Mouse (Mus musculus) kidney, adult 11 months (tissue): ENCODE results near the gene Foxm1.

Experiments
- DNase-seq: peaks from one replicate; pipeline ENCODE4 v3.0.0; 2022

Foxm1 gene

DNA sequence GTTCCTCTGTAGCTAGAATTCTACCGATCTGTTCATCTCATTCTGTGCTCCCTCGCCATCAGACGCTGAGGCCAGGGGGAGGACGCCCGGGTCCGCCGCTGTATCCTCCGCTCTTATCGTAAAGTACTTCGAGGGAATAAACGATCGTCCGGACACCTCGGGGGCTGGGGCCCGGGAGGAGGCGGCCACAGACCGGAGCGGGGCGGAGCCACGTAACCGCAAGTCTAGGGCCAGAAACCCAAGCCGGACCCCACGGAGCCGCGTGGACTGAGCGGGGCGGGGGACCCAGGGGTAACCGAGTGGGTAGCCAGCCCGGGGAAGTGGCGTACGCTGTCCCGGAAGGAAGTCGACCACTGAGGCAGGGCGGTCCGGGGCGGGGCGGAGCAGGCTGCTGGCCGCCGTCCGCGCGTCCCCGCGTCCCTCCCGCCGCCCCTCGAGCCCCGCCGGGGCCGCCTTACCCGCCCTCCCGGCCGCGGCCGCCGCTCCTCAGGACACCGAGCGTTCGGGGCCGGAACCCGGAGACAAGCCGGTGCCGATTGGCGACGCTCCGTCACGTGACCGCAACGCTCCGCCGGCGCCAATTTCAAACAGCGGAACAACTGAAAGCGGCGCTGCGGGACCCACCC, at the start of gene Foxm1, which contains the start of gene Rhno1:
Gene Foxm1 (plus strand): TSS at position 587 of the 626 bp plus-strand sequence.
Gene Rhno1 (minus strand): TSS at position 531 of the 626 bp plus-strand sequence.
- DNase-seq, result peak; percentile 84

DNA sequence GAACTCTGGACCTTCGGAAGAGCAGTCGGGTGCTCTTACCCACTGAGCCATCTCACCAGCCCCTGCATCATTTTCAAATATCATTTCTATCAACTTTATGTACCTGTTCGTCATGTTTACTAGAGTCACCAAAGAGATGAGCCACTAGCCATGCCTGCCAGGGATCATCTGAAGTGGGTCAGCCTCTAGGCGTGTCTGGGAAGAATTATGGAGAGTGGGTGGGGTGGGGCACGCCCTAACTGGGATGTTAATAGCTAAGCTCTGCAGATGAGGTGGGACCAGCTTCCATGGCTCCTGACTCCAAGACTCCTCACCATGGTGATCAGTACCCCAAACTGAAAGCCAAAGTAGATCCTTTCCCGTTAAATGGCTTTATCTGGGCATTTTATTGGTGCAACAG, 48.0 kb upstream of the Foxm1 start:
- no peak for DNase-seq

DNA sequence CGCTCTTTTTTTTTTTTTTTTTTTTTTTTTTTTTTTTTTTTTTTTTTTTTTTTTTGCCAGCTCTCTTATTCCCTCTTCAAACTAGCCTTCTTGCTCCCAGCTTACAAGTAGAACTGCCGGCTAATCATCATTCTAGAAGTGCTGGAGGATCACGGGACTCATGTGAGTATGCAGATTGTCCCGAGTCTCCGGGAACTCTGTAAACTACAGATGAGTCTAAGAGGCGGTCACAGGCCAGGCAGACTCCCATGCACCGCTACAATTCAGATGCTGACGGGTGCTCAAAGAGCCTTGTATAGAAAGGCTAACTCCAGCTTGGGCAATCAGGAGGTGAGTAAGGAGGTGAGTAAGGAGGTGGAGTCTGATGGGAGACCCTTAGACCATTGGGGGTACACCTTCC, 47.2 kb upstream of the Foxm1 start:
- DNase-seq, result no peak

DNA sequence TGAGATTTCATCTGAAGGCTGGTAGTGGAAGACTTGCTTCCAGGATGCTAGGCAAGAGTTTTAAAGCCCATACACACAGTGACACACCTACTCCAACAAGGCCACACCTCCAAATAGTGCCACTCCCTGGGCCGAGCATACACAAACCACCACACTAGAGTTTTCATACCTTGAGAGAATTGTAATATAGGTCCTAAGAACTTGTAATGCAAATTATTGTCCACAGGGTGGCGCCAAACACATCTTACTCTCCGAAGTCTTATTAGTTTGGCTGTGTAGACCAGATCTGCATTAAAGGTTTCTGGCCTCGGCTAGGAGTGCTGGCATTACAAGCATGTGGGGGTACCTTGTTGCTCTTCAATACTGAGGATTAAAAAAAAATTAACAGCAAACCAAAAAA, 44.5 kb upstream of the Foxm1 start:
- DNase-seq, result peak; percentile 31

- peak; percentile 47 for DNase-seq
Measured at GRCm38 (mm10) chr6:128334397-128335124, 28.2 kb upstream of the Foxm1 start.

GRCm38 (mm10) chr6:128337467-128337866, 25.3 kb upstream of the Foxm1 start:
- peak; percentile 49 for DNase-seq

GRCm38 (mm10) chr6:128338876-128339275, 23.9 kb upstream of the Foxm1 start:
- DNase-seq, result no peak

DNA sequence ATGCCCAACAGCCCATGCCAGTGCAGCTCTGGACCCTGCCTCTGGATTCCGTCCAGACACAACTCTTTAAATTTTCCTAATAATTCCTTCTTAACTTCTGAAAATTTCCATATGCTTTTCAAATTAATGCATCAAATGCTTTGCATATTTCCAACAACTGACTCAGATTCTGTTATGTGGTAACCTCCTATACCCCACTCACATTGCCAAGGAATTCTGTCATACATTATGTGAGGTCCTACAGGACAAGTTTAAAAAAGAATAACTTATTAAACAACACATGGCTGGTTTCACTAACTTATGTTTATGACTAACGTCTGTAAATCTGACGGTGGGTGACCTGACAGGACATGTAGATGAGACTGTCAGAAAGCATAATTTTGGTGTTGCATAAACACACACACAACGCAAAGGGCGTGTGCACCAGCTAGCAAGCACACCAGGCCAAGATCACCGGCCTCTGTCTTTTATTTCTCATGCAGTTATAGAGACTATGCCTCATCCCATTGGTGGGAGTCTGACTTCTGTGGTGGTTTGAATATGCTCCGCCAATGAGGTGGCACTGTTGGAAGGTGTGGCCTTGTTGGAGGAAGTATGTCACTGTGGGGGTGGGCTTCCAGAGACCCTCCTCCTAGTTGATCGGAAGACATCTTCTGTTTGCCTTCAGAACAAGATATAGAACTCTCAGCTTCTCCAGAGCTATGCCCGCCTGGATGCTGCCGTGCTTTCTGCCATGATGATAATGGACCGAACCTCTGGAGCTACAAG, 20.6 kb upstream of the Foxm1 start:
- DNase-seq, result no peak

GRCm38 (mm10) chr6:128345623-128346022, 17.1 kb upstream of the Foxm1 start:
- no peak for DNase-seq

- DNase-seq, result no peak
Measured at GRCm38 (mm10) chr6:128346782-128347181, 16.0 kb upstream of the Foxm1 start.

- DNase-seq, result no peak
Measured at GRCm38 (mm10) chr6:128349711-128350110, 13.1 kb upstream of the Foxm1 start.

DNA sequence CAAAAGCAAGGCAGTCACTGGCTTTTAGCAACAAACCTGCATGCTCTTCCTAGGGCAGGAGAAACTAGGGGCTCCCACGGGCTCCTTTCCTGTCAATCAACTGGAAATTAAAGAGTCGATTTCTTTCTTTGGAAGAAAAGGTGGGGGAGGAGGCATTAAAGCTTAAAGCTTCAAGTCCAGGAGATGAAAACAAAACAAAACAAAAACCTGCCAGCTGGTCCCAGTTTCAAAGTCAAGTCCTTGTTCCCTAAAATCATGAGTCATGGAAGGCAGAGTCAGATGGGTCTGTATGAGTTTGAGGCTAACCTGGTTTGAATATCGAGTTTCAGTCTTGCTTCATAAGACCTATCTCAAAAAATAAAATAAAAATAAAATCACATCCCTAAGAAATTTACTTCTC, 8.6 kb upstream of the Foxm1 start:
- DNase-seq, result no peak

DNA sequence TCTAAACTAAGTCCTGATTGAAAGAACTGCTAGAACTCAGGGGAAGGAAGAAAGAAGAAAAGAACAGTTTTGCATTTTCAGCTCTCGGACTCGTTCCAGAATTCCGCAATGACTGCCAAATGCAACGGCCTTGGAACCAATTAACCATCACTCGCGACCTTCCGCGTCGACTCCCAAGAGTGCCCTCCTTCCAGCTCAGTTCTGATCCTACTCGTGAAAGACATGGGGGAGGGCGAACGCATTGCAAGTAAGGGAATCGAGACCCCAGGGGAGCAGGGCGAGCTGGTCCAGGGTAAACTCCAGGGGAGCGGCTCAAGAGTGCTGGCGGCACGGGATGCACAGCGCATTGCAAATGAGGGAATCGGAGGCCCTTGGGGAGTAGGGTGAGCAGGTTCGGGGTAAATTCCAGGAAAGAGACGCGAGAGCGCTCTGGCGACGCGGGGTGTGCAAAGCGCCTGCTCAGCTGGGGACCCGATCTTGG, 7.5 kb upstream of the Foxm1 start:
- peak; percentile 60 for DNase-seq

GRCm38 (mm10) chr6:128355726-128356416, 6.9 kb upstream of the Foxm1 start, which contains the start of gene Tulp3:
TSS of gene Tulp3 (minus strand) at chr6:128355851.
- peak; percentile 96 for DNase-seq

GRCm38 (mm10) chr6:128358999-128359398, 3.8 kb upstream of the Foxm1 start:
- peak; percentile 54 for DNase-seq

GRCm38 (mm10) chr6:128361901-128362300, 866 bp upstream of the Foxm1 start:
- DNase-seq, result no peak

GRCm38 (mm10) chr6:128363007-128363825, 449 bp downstream of the Foxm1 start:
- no peak for DNase-seq

DNA sequence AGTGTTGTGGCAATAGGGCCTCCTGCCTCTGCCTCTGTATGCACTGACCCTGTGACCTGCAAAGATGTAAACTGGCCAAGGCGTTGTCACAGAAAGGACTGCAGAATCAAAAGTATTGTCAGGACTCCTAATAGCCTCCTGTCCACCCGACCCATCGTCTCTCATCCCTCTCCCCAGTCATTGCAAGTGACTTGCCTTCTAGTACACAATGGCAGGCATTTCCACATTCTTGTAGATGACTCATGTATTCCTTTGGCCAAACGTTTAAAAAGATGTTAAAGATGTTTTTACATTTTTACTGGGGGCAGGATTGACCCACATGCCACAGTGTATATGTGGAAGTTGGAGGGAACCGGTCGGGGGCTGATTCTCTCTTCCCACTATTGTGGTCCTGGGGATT, 2.0 kb downstream of the Foxm1 start:
- no peak for DNase-seq

DNA sequence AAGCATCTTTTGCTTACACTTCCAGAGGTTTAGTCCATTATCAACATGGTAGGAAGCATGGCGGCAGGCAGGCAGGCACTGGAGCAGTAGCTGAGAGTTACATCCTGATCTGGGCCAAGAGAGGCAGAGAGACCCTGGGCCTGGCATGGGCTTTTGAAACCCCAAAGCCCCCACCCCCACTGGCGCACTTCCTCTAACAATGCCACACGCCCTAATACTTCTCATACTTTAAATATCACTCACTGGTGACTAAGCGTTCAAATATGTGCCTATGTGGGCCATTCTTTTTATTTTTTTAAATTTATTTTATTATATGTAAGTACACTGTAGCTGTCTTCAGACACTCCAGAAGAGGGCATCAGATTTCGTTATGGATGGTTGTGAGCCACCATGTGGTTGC, 3.7 kb downstream of the Foxm1 start:
- DNase-seq, result no peak

DNA sequence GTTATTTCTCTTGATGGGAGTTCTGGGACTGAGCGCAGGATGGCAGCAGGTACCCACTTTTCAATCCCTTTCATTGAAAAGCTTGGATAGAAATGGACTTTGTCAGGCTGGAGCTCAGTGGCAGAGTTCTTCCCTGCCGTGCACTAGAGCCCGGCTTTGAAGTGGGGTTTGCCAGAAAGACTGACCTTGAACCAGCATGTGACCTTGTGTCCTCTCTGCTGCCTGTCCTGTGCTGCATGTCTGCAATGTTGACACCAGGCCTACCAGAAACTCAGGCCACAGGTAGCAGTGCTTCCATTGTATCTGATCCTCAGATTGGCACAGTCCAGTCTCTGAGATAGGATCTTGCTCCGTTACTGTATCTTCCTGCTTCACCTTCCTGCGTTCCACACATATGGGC, 7.3 kb downstream of the Foxm1 start:
- no peak for DNase-seq

GRCm38 (mm10) chr6:128375192-128375591, 12.4 kb downstream of the Foxm1 start, which contains the start of the genes Tex52 and Gm44596:
TSS of gene Tex52 (plus strand) at chr6:128375456.
TSS of gene Gm44596 (plus strand) at chr6:128375503.
- DNase-seq, result no peak
